Mouse (Mus musculus) embryonic fibroblast, embryonic 13.5 days (primary cell): ENCODE measurements at regions not wholly inside any gene's neighbourhood (a gene's known extent, or its start where the extent isn't known, plus 50 kb on each side); places are given as distances from the start of the nearest gene placed in this dataset.

ENCODE experiments used
- H3K27ac ChIP-seq: 2 replicates; pipeline ENCODE4 v1.5.1; 2012; ENCODE audit warnings: low read length, control low read depth, inconsistent platforms; ENCODE audit not compliant: insufficient read depth
- H3K4me1 ChIP-seq: 2 replicates; pipeline ENCODE4 v1.6.1; 2011; ENCODE audit warnings: low read length; ENCODE audit not compliant: control insufficient read depth, insufficient read depth
- H3K4me3 ChIP-seq: 2 replicates; pipeline ENCODE4 v1.5.1; 2011; ENCODE audit warnings: mild to moderate bottlenecking, control low read depth, low read length; ENCODE audit not compliant: insufficient read depth
- CTCF ChIP-seq: IDR thresholded peaks from 2 replicates; pipeline ENCODE4 v1.5.1; 2011; ENCODE audit warnings: mild to moderate bottlenecking, control low read depth, low read length, moderate library complexity, borderline replicate concordance; ENCODE audit not compliant: insufficient read depth
- POLR2A ChIP-seq: IDR thresholded peaks from 2 replicates; pipeline ENCODE4 v1.6.1; 2011; ENCODE audit warnings: low read depth, mild to moderate bottlenecking, control low read depth, low read length, moderate library complexity

DNA sequence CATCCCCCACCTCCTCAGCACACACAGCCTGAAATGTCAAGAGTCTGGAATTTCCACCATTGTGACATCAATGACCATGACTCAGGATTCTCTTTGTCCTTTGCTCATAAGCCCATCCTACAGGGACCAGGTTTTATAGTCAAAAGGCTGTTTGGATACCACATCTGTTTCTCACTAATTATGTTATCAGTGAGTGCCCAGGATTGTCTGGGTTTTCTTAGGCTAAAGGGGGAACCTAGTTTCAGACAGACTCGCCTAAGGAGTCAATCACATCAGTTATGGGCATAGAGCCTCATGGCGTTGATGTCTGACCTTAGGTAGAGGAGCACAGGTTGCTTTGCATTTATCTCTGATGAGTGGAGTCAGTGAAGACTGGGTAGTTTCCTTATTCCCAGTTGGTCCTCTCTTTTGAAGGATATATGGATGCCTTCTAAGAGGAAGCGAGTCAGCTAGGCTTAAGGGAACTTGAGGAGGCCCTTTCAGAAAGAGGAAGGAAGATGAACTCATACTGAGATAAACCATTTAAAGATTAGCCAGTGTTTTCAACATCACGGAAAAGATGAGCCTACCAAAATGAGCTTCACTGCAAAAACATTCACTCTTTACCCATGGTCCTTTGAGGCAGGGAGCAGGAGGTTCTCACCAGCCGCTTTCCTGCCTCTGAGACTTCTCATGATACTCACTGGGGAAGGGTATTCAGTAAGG, 143.8 kb upstream of the Tmem164 start:
- no peak overlapping the region for H3K4me3 ChIP-seq
- TF ChIP-seq POLR2A (no peak), CTCF (no peak)
- no peaks in the 10 kb centered on the region for H3K4me1 ChIP-seq
- no peak overlapping the region for H3K27ac ChIP-seq

DNA sequence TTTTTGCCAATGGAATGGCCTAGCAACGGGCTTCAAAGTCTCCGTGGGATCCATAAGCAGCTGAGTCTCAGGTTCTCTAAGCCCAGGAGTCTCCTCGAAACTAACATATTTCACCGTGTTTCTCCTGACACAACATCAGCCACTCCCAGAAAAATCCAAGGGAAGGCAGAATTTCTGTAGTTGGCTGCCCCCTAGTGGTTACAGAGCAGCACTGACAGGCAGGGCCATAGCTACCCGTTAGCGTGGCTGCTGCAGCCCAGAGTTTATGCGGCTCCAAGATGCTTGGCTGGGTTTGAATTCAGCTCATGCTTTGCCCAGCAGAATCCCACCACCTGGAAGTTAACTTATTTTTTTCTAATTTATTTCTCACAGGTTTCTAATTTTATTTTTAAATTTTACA, 140.9 kb upstream of the Tmem164 start:
- Histone ChIP-seq H3K4me3 (no peak overlapping the region), H3K4me1 (no peaks in the 10 kb centered on the region), H3K27ac (no peak overlapping the region)
- TF ChIP-seq CTCF (peak; percentile 73), POLR2A (no peak)

DNA sequence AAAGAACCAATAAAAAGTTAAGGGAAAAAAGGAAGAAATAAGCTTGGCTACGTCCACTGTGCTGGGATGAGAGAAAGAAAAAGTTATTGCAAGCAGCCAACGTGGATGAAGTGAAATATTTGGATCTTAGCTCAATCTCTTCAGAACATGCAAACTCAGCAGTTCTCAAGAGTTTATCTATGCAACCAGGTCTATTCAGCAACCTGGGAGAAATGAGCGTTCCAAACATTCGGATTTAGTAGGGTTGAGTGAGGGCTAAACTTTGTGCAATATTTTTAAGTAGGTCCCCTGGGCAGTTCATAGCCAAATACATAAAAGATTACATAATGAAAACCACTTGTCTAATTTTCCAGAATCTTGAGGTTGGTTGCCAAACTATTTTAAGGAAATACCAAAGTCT, 129.0 kb upstream of the Tmem164 start:
- Histone ChIP-seq H3K4me1 (no peaks in the 10 kb centered on the region), H3K4me3 (no peak overlapping the region), H3K27ac (no peak overlapping the region)
- TF ChIP-seq POLR2A, result no peak
- TF ChIP-seq CTCF, result no peak

DNA sequence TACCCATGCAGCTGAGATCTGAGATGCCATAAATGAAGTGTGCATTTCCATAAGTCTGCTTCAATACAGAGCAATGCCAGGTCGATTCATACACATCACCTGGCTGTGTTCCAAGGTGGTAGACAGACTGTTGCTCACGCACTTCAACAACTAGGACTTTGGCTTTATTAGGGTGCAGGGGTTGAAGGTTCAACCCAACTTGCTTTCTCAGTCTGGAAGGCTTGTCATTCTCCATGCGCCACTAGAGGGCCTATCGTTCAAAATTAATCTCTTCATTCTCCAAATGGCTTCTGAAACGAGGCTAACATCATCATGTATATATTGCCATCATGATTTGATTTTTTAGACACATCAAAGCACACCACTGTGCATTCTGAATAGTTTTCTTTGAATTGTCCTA, 127.0 kb upstream of the Tmem164 start:
- H3K27ac ChIP-seq, result no peak overlapping the region
- no peak for TF ChIP-seq CTCF
- TF ChIP-seq POLR2A, result no peak
- no peaks in the 10 kb centered on the region for H3K4me1 ChIP-seq
- H3K4me3 ChIP-seq, result no peak overlapping the region

DNA sequence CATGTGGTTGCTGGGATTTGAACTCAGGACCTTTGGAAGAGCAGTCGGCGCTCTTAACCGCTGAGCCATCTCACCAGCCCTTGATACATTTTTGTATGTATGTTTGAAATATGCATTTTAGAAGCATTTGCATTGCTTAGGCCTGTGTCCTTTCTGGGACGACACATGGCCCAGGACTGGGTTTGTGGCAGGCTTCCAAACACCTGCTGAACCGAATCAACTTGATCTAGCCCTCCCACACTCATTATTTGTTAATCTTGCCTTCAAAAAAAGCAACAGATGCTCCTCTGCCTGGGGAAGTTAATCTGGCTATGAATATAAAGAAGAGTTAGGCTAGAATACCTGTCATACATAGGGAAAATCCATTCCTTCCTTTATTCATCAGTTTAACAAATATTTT, 123.7 kb upstream of the Tmem164 start:
- no peak overlapping the region for H3K4me3 ChIP-seq
- H3K4me1 ChIP-seq, result no peaks in the 10 kb centered on the region
- TF ChIP-seq CTCF (no peak), POLR2A (no peak)
- H3K27ac ChIP-seq, result no peak overlapping the region

DNA sequence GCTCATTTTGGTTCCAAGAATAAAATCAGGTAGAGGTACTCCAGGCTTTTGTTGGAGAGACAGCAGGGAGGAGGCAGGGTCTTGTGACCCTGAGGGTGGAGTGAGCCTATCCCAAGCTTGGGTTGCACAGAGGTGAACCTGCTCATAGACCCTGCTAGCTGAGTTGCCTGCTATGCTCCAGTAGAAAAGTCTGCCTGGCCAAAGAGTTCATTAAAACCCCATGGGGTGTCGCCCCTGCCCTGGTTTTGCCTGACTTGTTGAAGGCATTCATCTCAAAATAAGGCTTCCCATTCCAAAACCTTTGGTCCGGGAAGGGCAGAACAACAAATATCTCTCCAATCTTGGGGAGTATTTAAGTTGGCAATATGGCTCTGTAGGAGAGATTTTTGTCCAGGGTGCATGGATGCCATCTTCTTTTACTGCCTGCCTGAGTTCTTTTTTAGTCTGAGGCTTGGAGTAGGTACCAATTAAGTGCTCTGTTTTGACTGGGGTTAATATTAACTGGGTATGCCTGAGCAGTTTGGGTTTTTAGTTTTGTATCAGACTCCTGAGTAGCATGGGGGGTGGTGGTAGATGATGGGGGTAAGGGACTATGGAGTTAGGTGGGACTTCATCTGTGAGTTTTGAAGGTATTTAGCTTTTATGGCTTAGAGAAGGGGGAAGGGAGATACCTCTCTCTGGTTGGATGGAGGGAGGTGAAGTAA, 120.8 kb upstream of the Tmem164 start:
- Histone ChIP-seq H3K4me3 (no peak overlapping the region), H3K4me1 (no peaks in the 10 kb centered on the region), H3K27ac (no peak overlapping the region)
- TF ChIP-seq CTCF, result no peak
- TF ChIP-seq POLR2A, result no peak

DNA sequence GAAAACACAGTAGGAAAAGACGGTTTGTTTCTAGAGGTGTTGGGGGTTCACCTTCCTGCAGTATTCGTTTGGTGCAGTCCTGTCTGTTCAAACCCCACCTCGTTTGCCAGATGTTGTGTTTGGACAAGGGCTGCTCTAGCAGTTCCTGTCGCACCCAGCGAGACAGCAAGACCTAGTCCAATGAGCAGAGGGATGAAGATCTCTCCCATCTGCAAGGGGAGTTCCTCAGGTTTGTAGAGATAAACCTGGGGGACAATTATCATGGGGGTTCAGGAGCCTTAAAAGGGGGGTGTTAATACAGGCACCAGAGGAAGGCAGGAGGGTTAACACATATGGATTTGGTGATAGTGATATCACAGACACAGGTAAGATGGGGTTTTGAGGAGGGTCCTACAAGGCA, 119.4 kb upstream of the Tmem164 start:
- TF ChIP-seq CTCF (no peak), POLR2A (no peak)
- no peaks in the 10 kb centered on the region for H3K4me1 ChIP-seq

DNA sequence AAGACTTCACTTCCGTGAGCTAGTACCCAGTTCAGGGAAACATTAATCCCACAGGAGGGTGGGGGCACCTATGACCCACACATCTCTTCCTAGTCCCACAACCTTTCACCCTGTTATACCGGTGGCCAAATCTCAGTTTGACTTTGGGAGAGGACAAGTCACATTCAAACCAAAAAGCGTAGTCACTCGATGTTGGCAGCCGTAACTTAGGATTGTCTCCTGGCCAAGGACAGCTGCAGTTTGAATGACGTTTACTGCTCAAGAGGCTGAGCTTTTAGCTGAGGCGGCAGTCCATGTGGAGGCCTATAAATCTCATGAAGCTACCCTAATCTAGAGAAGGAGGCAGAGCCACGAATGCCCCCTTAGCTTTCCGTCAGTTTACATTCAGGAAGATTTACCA, 117.0 kb upstream of the Tmem164 start:
- no peak overlapping the region for H3K4me3 ChIP-seq
- H3K27ac ChIP-seq, result no peak overlapping the region
- no peak for TF ChIP-seq POLR2A
- TF ChIP-seq CTCF, result no peak
- no peaks in the 10 kb centered on the region for H3K4me1 ChIP-seq

More for the DNA sequence above, 119.4 kb upstream of the Tmem164 start:
- no peak overlapping the region for H3K27ac ChIP-seq
- H3K4me3 ChIP-seq, result no peak overlapping the region

DNA sequence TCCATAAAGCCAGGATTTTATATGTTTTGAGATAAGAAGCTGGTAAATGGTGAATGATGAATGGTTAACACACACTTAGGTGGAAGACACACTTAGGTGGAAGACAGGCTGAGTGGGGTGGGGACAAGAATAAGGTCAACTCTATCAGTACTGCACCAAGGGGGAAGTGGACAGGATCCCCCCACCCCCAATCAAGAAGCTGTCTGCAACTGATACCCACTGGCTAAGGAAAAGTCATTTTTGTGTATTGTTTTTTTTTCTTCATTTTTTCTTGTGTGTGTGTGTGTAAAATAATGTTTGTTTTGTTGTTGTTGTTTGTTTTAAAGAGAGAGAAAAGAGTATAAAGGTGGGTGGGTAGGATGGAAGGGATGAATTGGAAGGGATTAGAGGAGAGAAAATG, 109.4 kb upstream of the Tmem164 start:
- H3K27ac ChIP-seq, result no peak overlapping the region
- H3K4me3 ChIP-seq, result no peak overlapping the region
- TF ChIP-seq CTCF, result no peak
- H3K4me1 ChIP-seq, result no peaks in the 10 kb centered on the region

DNA sequence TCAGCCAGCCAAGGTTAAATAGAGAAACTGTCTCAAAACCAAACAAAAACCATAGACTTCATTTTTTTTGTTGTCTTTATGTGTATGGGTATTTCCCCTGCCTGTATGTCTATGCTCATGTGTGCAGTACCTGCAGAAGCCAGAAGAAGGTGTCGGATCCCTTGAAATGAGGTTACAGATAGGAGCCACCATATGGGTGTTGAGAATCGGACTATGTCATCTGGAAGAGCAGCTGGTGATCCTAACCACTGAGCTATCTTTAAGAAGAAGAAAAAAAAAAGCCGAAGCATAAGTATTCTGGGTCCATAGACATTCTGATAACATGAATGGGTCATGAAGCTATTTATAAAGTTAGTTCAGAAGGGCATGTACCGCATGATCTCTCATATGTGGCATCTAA, 107.2 kb upstream of the Tmem164 start:
- H3K27ac ChIP-seq, result no peak overlapping the region
- no peak for TF ChIP-seq CTCF
- TF ChIP-seq POLR2A, result no peak
- no peaks in the 10 kb centered on the region for H3K4me1 ChIP-seq
- no peak overlapping the region for H3K4me3 ChIP-seq
